Mouse (Mus musculus) intestine, embryonic 16.5 days (tissue): Measurements from ENCODE around the gene Fcrl1. TPM values are rescaled to one million over a fixed set of nuclear protein-coding genes. Genes with fewer than 3 reads are reported as not detected.

Source experiments
- ATAC-seq: fragments of 200-750 bp; cut with Nextera tagmentation; 2 replicates; pipeline ENCODE4 v1.8.0; 2017; ENCODE audit warnings: moderate TSS enrichment, moderate library complexity
- H3K27ac ChIP-seq: fragments of 300-500 bp; sonication (generic); 2 replicates; pipeline ENCODE4 v1.5.1; 2014; ENCODE audit warnings: mild to moderate bottlenecking, low read length
- H3K27me3 ChIP-seq: fragments of 300-500 bp; sonication (generic); replicated peaks from 2 replicates; pipeline ENCODE4 v1.6.1; 2014; ENCODE audit warnings: low read length, control low read depth, mixed read lengths; ENCODE audit not compliant: control insufficient read depth, insufficient read depth
- H3K36me3 ChIP-seq: fragments of 300-500 bp; sonication (generic); 2 replicates; pipeline ENCODE4 v1.6.1; 2014; ENCODE audit warnings: low read length, control low read depth; ENCODE audit not compliant: control insufficient read depth, insufficient read depth
- H3K4me1 ChIP-seq: fragments of 300-500 bp; sonication (generic); 2 replicates; pipeline ENCODE4 v1.6.1; 2014; ENCODE audit warnings: low read length, control low read depth, mixed read lengths; ENCODE audit not compliant: control insufficient read depth, insufficient read depth
- H3K4me2 ChIP-seq: fragments of 300-500 bp; sonication (generic); 2 replicates; pipeline ENCODE4 v1.6.1; 2014; ENCODE audit warnings: low read depth, low read length, control low read depth
- H3K4me3 ChIP-seq: fragments of 300-500 bp; sonication (generic); 2 replicates; pipeline ENCODE4 v1.5.1; 2014; ENCODE audit warnings: mild to moderate bottlenecking, low read length
- H3K9ac ChIP-seq: fragments of 300-500 bp; sonication (generic); 2 replicates; pipeline ENCODE4 v1.6.1; 2014; ENCODE audit warnings: low read depth, low read length
- H3K9me3 ChIP-seq: fragments of 300-500 bp; sonication (generic); 2 replicates; pipeline ENCODE4 v1.6.1; 2016; ENCODE audit warnings: low read length, control low read depth; ENCODE audit not compliant: control insufficient read depth
- WGBS: fragments of 180-500 bp; shearing (Covaris S2); extraction: QIAGEN DNeasy Blood & Tissue Kit; methylation state at CpG from one replicate; pipeline ENCODE4 v1.1.7; 2014; 5-methylcytosine and 5-hydroxymethylcytosine counted together
- polyA plus RNA-seq: library from polyadenylated mRNA; unstranded; fragments of >200 nt; fragmentation: Nextera tagmentation; extraction: Ambion mirVana; gene quantifications from 2 replicates; pipeline ENCODE4 v1.2.1, GENCODE M21; 2015

The Fcrl1 gene
- polyA plus RNA-seq, 1 experiment from 2014 or later = 0.61 TPM

- Histone ChIP-seq H3K27me3 (no peaks in the 10 kb centered on the region), H3K27ac (no peak overlapping the region), H3K4me3 (no peak overlapping the region), H3K9me3 (no peaks in the 10 kb centered on the region), H3K4me1 (no peaks in the 10 kb centered on the region), H3K4me2 (no peak overlapping the region), H3K9ac (no peak overlapping the region), H3K36me3 (no peaks in the 10 kb centered on the region)
- ATAC-seq = no peak
- WGBS = 70% methylated on average over 5 of the region's 5 CpGs
Measured at GRCm38 (mm10) chr3:87401321-87401720, 25.1 kb downstream of the Fcrl1 start.

GRCm38 (mm10) chr3:87408171-87408570 lies 32.0 kb downstream of the Fcrl1 start:
- ATAC-seq = no peak
- 14% methylated on average over 4 of the region's 4 CpGs for WGBS
- Histone ChIP-seq H3K27me3 (no peaks in the 10 kb centered on the region), H3K4me2 (no peak overlapping the region), H3K27ac (no peak overlapping the region), H3K9ac (no peak overlapping the region), H3K9me3 (no peaks in the 10 kb centered on the region), H3K4me1 (no peaks in the 10 kb centered on the region), H3K4me3 (no peak overlapping the region), H3K36me3 (no peaks in the 10 kb centered on the region)

DNA sequence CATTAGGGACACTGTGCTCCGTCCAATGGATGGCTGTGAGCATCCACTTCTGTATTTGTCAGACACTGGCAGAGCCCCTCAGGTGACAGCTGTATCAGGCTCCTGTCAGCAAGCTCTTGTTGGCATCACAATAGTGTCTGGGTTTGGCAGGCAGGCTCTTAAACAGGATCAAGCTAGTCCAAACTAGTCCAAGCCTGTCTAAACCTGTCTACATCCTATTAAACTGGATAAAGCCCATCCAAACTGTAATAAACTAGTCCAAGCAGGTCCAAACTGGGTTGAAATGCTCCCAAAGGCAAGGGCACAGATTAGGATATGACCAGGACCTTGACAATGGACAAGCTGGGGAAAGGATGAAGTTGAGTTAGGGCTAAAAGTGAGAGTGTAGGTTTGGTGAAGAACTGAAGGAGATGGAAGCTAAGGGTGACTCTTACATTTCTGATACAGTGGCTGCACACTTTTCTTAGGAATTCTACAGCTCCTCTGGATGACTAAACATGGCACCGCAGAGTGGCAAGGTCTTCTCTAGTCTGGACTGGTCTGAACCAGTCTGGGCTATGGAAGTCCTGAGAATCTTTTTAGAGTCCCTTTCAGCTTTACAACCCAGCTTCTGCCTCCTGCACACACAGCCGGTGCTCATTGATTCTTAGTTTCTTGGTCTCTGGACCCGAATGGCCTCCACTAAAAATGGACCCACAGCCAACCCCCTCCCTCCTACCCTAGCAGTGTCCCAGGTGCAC lies 33.2 kb downstream of the Fcrl1 start:
- Histone ChIP-seq H3K9ac (no peak overlapping the region), H3K4me2 (no peak overlapping the region), H3K9me3 (no peaks in the 10 kb centered on the region), H3K27me3 (no peaks in the 10 kb centered on the region), H3K27ac (no peak overlapping the region), H3K4me3 (no peak overlapping the region), H3K4me1 (no peaks in the 10 kb centered on the region), H3K36me3 (no peaks in the 10 kb centered on the region)
- 83% methylated on average over 4 of the region's 4 CpGs for WGBS
- ATAC-seq = no peak

DNA sequence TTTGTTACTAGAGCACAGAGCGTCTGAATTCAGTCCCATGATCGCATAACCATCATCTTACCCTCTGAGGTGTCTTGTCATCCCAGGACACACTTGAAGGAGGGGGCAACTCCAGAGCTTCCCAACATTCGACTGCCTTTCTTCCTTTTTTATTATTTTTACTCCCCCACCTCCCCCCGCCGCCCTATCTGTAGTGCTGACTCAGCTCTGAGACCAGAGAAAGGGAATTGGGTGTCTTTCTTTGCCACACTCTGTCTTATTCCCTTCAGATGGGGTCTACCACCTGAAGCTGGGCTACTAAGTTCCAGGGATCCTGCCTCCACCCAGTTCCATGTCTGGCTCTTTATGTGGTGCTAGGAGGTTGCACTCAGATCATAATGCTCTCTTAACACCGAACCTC lies 34.4 kb downstream of the Fcrl1 start:
- ATAC-seq = no peak
- Histone ChIP-seq H3K9ac (no peak overlapping the region), H3K4me2 (no peak overlapping the region), H3K4me3 (no peak overlapping the region), H3K4me1 (no peaks in the 10 kb centered on the region), H3K36me3 (no peaks in the 10 kb centered on the region), H3K9me3 (no peaks in the 10 kb centered on the region), H3K27me3 (no peaks in the 10 kb centered on the region), H3K27ac (no peak overlapping the region)
- 80% methylated on average over 6 of the region's 6 CpGs for WGBS

DNA sequence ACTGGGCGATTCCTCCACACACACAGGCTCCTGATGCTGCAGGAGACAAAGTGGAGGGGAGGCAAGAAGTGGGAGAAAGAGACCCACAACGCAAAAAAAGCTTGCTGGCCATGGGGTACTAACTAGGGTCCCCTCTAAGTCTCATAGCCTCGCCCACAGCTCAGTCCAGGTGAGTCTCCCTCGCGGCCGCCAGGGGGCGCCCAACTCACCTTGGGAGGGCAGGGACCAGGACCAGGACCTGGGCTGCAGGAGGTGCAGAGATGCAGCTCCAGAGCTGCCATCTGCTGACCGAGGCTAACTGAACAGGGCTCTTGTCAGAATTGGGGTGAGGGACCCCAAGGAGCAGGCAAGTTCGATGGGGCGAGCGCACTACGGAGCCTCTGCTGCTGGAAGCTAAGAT lies 35.0 kb downstream of the Fcrl1 start:
- Histone ChIP-seq H3K27me3 (no peaks in the 10 kb centered on the region), H3K4me2 (no peak overlapping the region), H3K9me3 (no peaks in the 10 kb centered on the region), H3K36me3 (no peaks in the 10 kb centered on the region), H3K4me1 (no peaks in the 10 kb centered on the region), H3K4me3 (no peak overlapping the region), H3K9ac (no peak overlapping the region), H3K27ac (no peak overlapping the region)
- 10% methylated on average over 12 of the region's 12 CpGs for WGBS
- ATAC-seq = peak; percentile 50; the same call in 1 of the 2 replicates

GRCm38 (mm10) chr3:87420645-87421044 lies 44.5 kb downstream of the Fcrl1 start:
- H3K4me1 ChIP-seq = no peaks in the 10 kb centered on the region
- no peak for ATAC-seq
- WGBS = 73% methylated on average over 1 of the region's 1 CpGs

GRCm38 (mm10) chr3:87422386-87422910 lies 46.3 kb downstream of the Fcrl1 start:
- ATAC-seq = no peak
- no peaks in the 10 kb centered on the region for H3K36me3 ChIP-seq

More at GRCm38 (mm10) chr3:87420645-87421044, 44.5 kb downstream of the Fcrl1 start:
- Histone ChIP-seq H3K9me3 (no peaks in the 10 kb centered on the region), H3K9ac (no peak overlapping the region), H3K36me3 (no peaks in the 10 kb centered on the region), H3K27ac (no peak overlapping the region), H3K4me3 (no peak overlapping the region), H3K27me3 (no peaks in the 10 kb centered on the region), H3K4me2 (no peak overlapping the region)

GRCm38 (mm10) chr3:87435479-87435878 lies 59.3 kb downstream of the Fcrl1 start, which contains the start of gene Fcrl5:
Gene Fcrl5, plus strand, starts transcription at chr3:87435773.
- Histone ChIP-seq H3K27ac (no peak within 1 kb of the TSS), H3K9me3 (no peaks in the 10 kb centered on the region), H3K4me2 (no peak within 1 kb of the TSS), H3K4me1 (no peaks in the 10 kb centered on the region), H3K36me3 (no peaks in the 10 kb centered on the region), H3K27me3 (no peaks in the 10 kb centered on the region), H3K9ac (no peak within 1 kb of the TSS), H3K4me3 (no peak within 1 kb of the TSS)
- no peak for ATAC-seq
- 88% methylated on average over 5 of the region's 5 CpGs for WGBS

More at GRCm38 (mm10) chr3:87422386-87422910, 46.3 kb downstream of the Fcrl1 start:
- 82% methylated on average over 4 of the region's 4 CpGs for WGBS
- H3K4me1 ChIP-seq = no peaks in the 10 kb centered on the region
- H3K9me3 ChIP-seq = no peaks in the 10 kb centered on the region
- H3K9ac ChIP-seq = no peak overlapping the region
- H3K4me3 ChIP-seq = no peak overlapping the region
- no peaks in the 10 kb centered on the region for H3K27me3 ChIP-seq
- no peak overlapping the region for H3K27ac ChIP-seq
- H3K4me2 ChIP-seq = no peak overlapping the region

- H3K9me3 ChIP-seq = no peaks in the 10 kb centered on the region
- no peaks in the 10 kb centered on the region for H3K36me3 ChIP-seq
- ATAC-seq = no peak
- no peaks in the 10 kb centered on the region for H3K4me1 ChIP-seq
- H3K4me2 ChIP-seq = no peak overlapping the region
- no peak overlapping the region for H3K27ac ChIP-seq
- H3K9ac ChIP-seq = no peak overlapping the region
- H3K27me3 ChIP-seq = no peaks in the 10 kb centered on the region
- no peak overlapping the region for H3K4me3 ChIP-seq
- 74% methylated on average over 1 of the region's 1 CpGs for WGBS
Measured at GRCm38 (mm10) chr3:87440586-87440985, 64.4 kb downstream of the Fcrl1 start.
